Mouse (Mus musculus) ES-E14 (cell line): ENCODE data around the gene Olfr223.

Experiments used
- CHD2 ChIP-seq: IDR thresholded peaks from 2 replicates; pipeline ENCODE4 v1.6.1; 2014; ENCODE audit warnings: mild to moderate bottlenecking, low read depth, low read length, inconsistent platforms
- HCFC1 ChIP-seq: IDR thresholded peaks from 2 replicates; pipeline ENCODE4 v1.6.1; 2012; ENCODE audit warnings: low read length, inconsistent platforms, borderline replicate concordance; ENCODE audit not compliant: insufficient read depth
- ZC3H11A ChIP-seq: IDR thresholded peaks from 2 replicates; pipeline ENCODE4 v1.6.1; 2012; ENCODE audit warnings: low read depth, mild to moderate bottlenecking, inconsistent platforms, low read length, borderline replicate concordance
- ZNF384 ChIP-seq: IDR thresholded peaks from 2 replicates; pipeline ENCODE4 v1.6.1; 2012; ENCODE audit warnings: low read depth, low read length, inconsistent platforms

DNA sequence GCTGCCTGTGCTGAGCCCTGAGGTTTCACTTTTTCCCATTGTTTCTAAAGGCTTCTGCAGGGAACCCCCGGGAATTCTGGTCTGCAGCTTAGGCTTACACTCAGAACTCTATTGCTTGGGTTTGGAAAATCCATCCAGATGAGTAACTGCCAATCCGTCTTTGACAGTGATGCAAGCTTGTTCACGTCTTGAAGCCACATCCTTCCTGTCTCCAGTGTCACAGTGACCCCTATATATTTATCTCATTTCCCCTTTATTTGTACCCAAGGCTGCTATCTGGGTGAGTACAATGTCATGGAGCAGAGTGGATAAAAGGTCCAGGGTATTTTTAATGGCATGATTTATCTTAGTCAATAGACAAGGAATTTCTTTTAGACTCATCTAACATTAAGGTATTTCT, 51.8 kb downstream of the Olfr223 start, which contains the start of gene Nlrp3:
- no peak for TF ChIP-seq ZC3H11A
- TF ChIP-seq CHD2 = no peak
- no peak for TF ChIP-seq ZNF384
- TF ChIP-seq HCFC1 = no peak
